Mouse (Mus musculus): ENCODE results near the gene Dclk1.

DNA sequence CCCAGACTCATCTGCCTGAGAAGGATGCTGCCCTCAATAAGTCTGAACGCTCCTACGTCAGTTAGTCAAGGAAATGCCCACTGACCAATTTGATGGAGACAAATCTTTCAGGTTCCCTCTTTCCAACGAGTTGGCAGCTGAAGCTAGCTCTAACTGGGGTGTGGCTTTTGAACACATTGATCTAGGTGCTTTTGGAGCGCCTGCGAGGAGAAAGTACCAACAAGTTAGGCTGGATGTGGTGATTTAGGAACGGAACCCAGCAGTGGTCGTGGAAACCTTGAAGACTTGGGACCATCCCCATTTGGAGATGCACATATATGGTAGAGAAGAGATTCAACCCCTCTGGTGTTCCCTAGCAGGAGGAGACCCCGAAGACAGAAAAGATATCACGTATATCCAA lies 303.8 kb downstream of the Dclk1 start:
- TF ChIP-seq CTCF (IDR thresholded peaks at IDR 0.05; ENCODE audit: insufficient read depth, low read depth, low read length): no peak
- no peak for TF ChIP-seq POLR2A (IDR thresholded peaks at IDR 0.05; ENCODE audit: insufficient read depth, low read depth, low read length)
